Mouse (Mus musculus) layer of hippocampus, postnatal 10 days (tissue): ENCODE results near the gene Lrrc71. TPM values are rescaled to one million over a fixed set of nuclear protein-coding genes. Genes with fewer than 3 reads are reported as not detected.

ENCODE experiments used
- DNase-seq, 2 experiments: peaks; one replicate each; pipeline ENCODE4 v3.0.0; 2021; ENCODE audit warnings: low spot score in 2 of 2
- total RNA-seq, 2 experiments: library from RNA; stranded (reverse); gene quantifications; 2 replicates each; pipeline ENCODE4 v1.2.3; 2021

The Lrrc71 gene
- total RNA-seq, 2 experiments from 2014 or later = 0.80 to 2.3 TPM

GRCm38 (mm10) chr3:87763683-87764289 is 15.4 kb upstream of the Lrrc71 start:
- DNase-seq = peak; percentile 73 to 75

DNA sequence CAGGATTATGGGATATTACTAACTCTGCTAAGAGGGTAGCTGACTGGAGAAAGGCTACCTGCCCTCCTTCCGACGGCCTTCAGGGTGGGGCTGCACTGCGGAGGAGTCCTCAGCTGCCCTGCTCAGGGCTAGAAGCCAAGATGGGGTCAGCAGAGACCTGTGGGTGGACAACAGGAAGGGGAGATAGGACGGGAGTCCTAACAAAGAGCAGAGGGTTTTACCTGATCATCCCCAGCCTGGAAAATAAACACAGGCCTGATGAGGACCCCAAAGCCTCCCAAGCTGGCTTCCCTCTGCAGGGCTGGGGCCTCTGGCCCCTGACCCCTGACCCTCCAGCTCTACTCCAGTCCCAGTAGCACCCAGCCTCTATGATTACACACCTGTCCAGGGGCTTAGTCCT is 14.8 kb upstream of the Lrrc71 start:
- no peak for DNase-seq

DNA sequence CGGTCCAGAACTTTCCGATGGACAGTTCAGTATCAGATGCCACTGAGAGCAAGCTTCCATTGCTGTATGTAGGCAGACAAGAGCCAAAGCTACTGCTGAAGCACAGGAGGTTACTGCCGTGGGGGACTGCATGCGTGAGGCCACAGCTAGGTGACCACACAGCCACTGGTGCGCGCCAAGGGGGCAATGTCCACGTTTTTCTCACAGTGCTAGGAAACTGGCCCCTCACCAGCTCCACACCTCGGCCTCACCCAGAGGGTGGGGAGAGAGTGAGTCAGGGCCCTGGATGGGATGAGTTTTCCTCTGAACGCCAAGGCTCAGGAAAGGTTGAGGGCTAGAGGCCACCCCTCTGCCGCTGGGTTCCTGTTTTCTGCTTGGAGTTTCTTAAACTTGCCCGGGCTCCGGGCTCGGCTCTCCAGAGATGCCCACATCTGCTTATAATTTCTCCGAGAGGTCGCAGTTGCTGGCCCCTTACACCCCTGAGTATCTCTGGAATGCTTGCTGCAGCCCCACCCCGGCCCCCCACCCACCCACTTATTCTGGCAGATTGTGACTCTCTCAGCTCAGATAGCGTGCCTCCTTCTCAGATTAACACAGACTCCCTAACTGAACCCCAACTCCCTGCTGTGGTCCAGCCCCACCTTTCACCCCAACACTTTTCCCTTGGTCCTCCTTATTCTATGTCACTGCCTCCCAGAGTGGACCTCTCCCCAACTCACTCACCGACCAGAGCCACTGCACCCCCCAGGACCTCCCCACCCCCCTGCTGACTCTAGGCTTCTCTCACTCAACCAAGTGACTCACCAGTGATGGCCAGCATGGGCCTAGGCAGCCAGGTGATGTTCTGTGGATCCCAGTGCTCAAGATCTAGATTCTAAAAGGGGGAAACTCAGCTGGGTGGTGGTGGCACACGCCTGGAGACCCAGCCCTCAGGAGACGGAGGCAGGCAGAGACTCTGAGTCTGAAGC is 13.3 kb upstream of the Lrrc71 start:
- DNase-seq = no peak

DNA sequence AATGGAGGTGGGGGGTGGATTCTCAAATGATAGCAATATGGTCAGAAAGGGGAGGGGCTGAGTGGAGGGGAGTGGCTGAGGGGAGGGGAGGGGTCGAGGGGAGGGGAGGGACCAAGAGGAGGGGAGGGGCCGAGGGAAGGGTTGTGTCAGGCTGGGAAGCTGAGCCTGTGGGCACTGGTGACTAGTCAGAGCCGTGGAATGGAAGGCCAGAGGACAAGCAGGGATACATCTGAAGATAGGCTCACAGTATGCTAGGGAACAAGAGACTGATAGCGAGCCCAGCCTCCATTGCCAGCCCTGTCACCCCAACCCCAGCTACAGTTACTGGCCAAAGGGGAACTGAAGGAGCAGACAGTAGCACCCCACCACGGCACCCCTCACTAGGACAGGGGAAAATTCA is 10.2 kb upstream of the Lrrc71 start:
- no peak for DNase-seq

DNA sequence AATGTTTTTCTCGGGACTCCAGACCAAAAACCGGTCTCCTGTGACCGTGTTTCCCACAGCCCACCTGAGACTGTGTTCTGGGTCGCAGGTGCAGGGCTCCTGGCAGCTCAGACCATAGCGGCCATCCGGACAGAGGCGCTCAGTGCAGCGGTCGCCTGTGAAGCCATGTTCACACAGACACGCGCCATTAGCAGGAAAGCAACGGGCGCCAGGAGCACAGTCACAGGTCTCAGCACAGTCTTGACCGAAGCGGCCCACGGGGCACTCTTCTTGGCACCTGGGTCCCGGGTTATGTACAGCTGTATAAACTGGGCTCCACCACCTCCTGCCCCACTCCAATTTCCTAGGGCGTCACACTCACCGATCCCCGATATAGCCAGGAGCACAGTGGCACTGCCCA is 8.1 kb upstream of the Lrrc71 start:
- no peak for DNase-seq

DNA sequence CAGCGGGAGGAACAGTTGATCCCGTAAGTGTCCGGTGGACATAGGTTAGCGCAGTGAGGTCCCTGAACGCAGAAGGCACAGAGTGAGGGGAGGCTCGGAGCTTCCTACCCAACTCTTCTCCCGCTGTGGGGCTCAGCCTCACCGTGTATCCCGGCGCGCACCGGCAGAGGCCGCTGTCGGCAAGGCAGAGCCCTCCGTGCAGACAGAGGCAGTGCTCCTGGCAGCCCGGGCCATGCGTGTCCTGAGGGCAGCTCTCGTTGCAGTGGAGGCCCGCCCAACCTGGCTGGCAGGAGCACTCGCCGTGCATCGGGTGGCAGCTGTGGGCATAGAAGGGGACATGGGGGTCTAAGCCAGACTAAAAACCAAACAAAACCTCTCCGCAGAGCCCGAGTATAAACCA is 7.5 kb upstream of the Lrrc71 start:
- DNase-seq = peak; percentile 95

DNA sequence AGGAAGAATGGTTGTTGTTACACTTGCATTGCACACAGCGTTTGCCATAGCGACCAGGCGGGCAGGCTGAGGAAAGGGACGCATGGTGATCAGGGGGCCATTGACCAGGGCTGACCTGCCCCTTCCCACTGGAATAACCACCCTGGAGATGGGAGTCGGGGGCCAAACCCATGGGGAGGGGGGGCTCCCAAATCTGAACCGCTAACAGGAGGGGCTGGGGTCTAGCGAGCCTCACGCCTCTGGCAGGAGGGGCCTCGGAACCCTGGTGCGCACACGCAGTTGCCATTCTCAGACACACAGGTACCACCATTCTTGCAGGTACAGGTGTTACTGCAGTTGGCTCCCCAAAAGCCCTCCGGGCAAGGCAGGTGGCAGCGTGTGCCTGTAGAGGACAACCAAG is 5.4 kb upstream of the Lrrc71 start:
- DNase-seq = no peak

GRCm38 (mm10) chr3:87752567-87752966 is 4.1 kb upstream of the Lrrc71 start:
- no peak for DNase-seq

DNA sequence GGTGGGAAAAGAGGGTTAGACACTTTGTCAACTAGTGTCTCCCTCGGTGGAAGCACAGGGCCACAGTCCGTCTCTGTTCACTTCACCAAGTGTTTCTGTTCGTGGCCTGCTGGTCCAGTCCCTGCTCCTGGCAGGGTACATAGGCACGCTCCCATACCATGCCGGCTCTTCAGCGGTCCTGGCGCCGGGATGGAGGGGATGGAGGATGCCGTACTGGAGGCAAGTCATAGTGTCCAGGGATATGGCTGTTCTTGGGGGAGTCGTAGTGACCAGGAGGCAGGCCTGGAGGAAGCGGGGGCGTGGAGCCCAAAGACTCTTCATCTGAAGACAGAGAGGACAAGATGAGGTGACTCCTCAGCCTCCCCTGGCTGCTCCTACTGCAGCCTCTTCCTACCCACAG is 1.6 kb upstream of the Lrrc71 start:
- no peak for DNase-seq

DNA sequence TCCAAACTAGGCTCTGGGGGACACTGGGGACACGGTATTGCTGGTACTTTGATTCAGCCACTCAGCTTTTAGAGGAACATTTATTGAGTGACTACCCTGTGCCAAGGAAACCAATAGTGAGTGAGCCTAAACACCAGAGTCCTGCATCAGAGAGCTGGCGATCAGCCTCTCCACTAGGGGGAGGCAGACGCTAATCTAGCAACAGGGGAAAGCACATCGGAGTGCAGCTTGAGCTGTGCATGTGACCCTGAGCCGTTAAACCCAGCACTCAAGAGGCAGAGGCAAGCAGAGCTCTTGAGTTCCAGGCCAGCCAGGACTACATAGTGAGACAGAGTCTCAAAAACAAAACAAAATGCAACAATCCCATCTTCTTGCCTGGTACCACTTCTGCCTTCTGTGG is 611 bp upstream of the Lrrc71 start:
- DNase-seq = peak in 1 of 2 experiments; percentile 58

DNA sequence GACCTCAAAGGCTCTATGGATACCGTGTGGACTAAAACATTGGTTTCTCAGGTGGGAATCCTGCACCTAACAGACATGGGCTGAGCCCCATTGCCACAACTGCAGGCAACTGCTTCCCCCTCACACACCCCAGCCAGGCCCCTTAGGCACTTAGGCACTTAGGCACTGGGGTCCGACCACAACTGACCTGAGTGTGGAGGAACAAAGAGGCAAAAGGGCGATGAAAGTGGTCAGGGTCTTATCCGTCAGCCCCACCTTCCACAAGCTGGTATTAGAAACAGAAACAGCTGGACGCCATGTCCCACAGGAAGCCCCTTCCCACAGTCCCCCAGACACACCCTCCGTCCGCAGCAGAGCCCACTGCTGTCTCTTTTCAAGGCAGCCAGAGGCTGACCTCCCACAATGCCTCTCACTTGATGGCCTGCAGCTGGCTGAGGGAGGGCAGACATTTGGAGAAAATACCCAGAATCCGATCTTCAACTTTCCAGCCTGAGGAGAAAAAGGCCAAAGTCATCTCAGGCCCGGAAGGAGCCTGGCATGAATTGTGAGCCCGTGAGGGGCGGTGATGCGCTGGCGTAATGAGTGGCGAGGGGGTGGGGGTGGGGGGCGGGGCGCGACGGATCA is 3.3 kb downstream of the Lrrc71 start:
- DNase-seq = no peak

DNA sequence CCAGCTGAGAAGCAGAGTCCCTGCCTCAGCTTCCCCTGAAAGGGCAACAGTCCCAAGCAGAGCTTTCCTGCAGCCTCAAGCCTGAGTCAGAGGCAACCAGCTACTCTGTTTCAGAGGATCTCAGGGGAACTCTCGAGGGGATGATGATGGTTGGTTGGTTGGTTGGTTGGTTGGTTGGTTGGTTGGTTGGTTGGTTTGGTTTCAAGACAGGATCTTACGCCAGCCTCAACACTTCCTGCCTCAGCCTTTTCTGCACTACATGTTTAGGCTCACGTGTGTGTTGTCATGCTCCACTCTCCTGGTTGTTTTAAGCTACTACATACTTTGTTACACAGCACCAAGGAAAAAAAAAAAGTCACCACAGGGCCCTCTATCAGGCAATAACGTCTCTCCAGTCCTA is 4.5 kb downstream of the Lrrc71 start:
- DNase-seq = no peak

- DNase-seq = no peak
These were observed 5.7 kb downstream of the Lrrc71 start for GRCm38 (mm10) chr3:87742735-87743134.

GRCm38 (mm10) chr3:87742013-87742412 is 6.4 kb downstream of the Lrrc71 start:
- no peak for DNase-seq

DNA sequence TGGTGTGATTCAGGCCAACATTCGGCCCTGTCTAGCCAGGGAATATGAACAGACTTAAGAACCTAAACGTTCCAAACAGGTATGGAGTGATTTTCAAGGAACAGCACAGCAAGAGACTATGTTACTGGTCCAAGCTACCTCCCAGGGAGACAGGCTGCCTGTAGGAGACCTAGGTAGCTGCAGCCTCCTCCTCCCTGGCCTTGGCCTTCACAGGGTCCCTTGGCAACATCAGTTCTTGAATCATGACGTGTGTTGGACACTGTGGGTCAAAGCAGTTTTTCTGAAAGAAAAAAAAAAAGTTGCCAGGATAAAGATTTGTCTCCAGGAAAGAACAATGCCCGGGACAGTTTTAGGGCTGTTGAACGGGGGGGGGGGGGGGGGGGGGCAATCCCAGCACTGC is 9.5 kb downstream of the Lrrc71 start:
- no peak for DNase-seq

GRCm38 (mm10) chr3:87735335-87735734 is 13.1 kb downstream of the Lrrc71 start:
- DNase-seq = no peak

- no peak for DNase-seq
These were observed 14.3 kb downstream of the Lrrc71 start for GRCm38 (mm10) chr3:87733984-87734761.

DNA sequence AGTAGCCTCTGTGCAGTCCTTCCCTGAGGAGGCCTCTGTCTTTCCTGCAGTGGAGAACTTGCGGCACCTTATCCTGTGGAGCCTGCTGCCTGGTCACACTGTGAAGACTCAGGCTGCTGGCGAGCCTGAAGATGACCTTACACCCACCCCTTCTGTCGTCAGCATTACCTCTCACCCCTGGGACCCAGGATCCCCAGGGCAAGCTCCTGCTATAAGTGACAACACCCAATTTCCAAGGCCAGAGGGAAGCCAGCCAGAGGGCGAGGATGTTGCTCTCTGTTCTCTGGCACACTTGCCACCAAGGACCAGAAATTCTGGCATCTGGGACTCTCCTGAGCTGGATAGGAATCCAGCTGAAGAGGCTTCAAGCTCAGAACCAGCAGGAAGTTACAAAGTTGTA is 15.3 kb downstream of the Lrrc71 start:
- DNase-seq = no peak

- no peak for DNase-seq
These were observed 19.7 kb downstream of the Lrrc71 start for GRCm38 (mm10) chr3:87728696-87729095.

GRCm38 (mm10) chr3:87726191-87726590 is 22.2 kb downstream of the Lrrc71 start:
- DNase-seq = no peak

DNA sequence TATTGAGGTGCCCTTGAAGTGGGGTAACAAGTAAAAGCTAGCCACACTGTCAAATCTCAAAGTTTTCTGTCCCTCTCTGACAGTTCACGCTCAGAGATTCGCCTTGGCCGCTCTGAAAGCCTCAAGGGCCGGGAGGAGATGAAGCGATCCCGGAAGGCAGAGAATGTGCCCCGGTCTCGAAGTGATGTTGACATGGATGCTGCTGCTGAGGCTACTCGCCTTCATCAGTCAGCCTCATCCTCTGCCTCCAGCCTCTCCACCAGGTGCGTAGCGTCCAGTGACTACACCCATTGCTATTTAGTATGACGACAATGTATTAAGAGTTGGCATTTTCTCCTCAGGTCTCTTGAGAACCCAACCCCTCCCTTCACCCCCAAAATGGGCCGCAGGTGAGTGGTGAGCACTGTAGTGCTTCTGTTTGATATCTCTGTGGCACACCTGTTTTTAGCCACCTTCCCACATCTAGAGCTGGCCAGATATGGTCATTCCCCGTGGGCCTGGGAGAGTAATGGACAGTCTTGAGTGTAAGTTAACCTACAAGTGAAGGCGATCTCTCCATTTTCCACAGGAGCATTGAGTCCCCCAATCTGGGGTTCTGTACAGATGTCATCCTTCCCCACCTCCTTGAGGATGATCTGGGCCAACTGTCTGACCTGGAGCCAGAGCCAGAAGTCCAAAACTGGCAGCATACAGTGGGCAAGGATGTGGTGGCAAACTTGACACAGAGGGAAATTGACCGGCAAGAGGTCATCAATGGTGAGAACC is 22.8 kb downstream of the Lrrc71 start:
- DNase-seq = no peak
